Mouse (Mus musculus) heart, embryonic 15.5 days (tissue): ENCODE results near the gene Soat2. TPM values are rescaled to one million over a fixed set of nuclear protein-coding genes. Genes with fewer than 3 reads are reported as not detected.
"Not testable (repeated sequence)": the region's sequence is repeated elsewhere in the genome, so short reads cannot be mapped to it uniquely, and the experiment has no call there.

Experiments used
- ATAC-seq: fragments of 200-750 bp; cut with Nextera tagmentation; replicated peaks from 2 replicates; pipeline ENCODE4 v1.8.0; 2017; ENCODE audit warnings: low read depth, moderate TSS enrichment; ENCODE audit not compliant: insufficient number of reproducible peaks, insufficient read depth, low FRiP score
- H3K27ac ChIP-seq: fragments of 300-500 bp; sonication (generic); 2 replicates; pipeline ENCODE4 v1.5.1; 2015; ENCODE audit warnings: mild to moderate bottlenecking, inconsistent platforms
- H3K27me3 ChIP-seq: fragments of 300-500 bp; sonication (generic); 2 replicates; pipeline ENCODE4 v1.6.1; 2015; ENCODE audit warnings: inconsistent platforms
- H3K36me3 ChIP-seq: fragments of 300-500 bp; sonication (generic); 2 replicates; pipeline ENCODE4 v1.6.1; 2015; ENCODE audit warnings: mild to moderate bottlenecking, inconsistent platforms
- H3K4me1 ChIP-seq: fragments of 300-500 bp; sonication (generic); replicated peaks from 2 replicates; pipeline ENCODE4 v1.6.1; 2015; ENCODE audit warnings: inconsistent platforms
- H3K4me2 ChIP-seq: fragments of 300-500 bp; sonication (generic); 2 replicates; pipeline ENCODE4 v1.6.1; 2015; ENCODE audit warnings: inconsistent platforms, mild to moderate bottlenecking, moderate library complexity
- H3K4me3 ChIP-seq: fragments of 300-500 bp; sonication (generic); 2 replicates; pipeline ENCODE4 v1.5.1; 2015; ENCODE audit warnings: mild to moderate bottlenecking, inconsistent platforms
- H3K9ac ChIP-seq: fragments of 300-500 bp; sonication (generic); 2 replicates; pipeline ENCODE4 v1.6.1; 2015; ENCODE audit warnings: mild to moderate bottlenecking, inconsistent platforms
- H3K9me3 ChIP-seq: fragments of 300-500 bp; sonication (generic); replicated peaks from 2 replicates; pipeline ENCODE4 v1.6.1; 2016; ENCODE audit warnings: inconsistent platforms
- WGBS: fragments of 180-500 bp; shearing (Covaris S2); methylation state at CpG from one replicate; pipeline ENCODE4 v1.1.7; 2015; ENCODE audit warnings: mixed read lengths; 5-methylcytosine and 5-hydroxymethylcytosine counted together
- polyA plus RNA-seq: library from polyadenylated mRNA; unstranded; fragments of >200 nt; fragmentation: Nextera tagmentation; extraction: Ambion mirVana; gene quantifications from 2 replicates; pipeline ENCODE4 v1.2.1, GENCODE M21; 2015

Gene Soat2
- polyA plus RNA-seq, 1 experiment from 2014 or later, result 0.23 TPM

- WGBS, result 54% methylated on average over 4 of the region's 4 CpGs
- Histone ChIP-seq H3K36me3 (no peaks in the 10 kb centered on the region), H3K4me2 (no peak overlapping the region), H3K27me3 (no peaks in the 10 kb centered on the region), H3K27ac (no peak overlapping the region), H3K4me3 (no peak overlapping the region), H3K4me1 (peaks cover 12% of the 10 kb centered on the region), H3K9ac (no peak overlapping the region), H3K9me3 (no peaks in the 10 kb centered on the region)
- ATAC-seq, result no peak
Observed at GRCm38 (mm10) chr15:102152646-102153045, 2.3 kb downstream of the Soat2 start.

DNA sequence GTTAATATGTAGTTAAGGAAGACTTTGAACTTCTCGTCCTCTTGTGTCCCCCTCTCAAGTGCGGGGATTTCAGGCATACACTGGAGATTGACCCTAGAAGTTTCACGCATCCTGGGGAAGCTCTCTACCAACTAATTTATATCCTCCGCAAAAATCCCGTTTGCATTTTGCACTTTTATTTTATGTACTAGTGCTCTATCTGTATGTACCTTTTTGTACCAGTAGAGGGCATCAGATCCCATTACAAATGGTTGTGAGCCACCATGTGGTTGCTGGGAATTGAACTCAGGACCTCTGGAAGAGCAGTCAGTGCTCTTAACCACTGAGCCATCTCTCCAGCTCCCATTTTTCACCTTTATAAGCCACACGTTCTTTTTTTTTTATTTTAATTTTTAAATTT, 4.7 kb downstream of the Soat2 start:
- not testable (repeated sequence) for H3K4me1 ChIP-seq, H3K4me2 ChIP-seq, H3K36me3 ChIP-seq, H3K9me3 ChIP-seq, H3K27ac ChIP-seq, ATAC-seq, H3K27me3 ChIP-seq, H3K9ac ChIP-seq, H3K4me3 ChIP-seq
- WGBS, result 89% methylated on average over 6 of the region's 6 CpGs

GRCm38 (mm10) chr15:102156836-102157235, 6.5 kb downstream of the Soat2 start:
- no peak overlapping the region for H3K27ac ChIP-seq
- ATAC-seq, result no peak

GRCm38 (mm10) chr15:102160415-102161060, 10.2 kb downstream of the Soat2 start:
- no peak overlapping the region for H3K9ac ChIP-seq
- no peaks in the 10 kb centered on the region for H3K27me3 ChIP-seq
- H3K4me3 ChIP-seq, result no peak overlapping the region
- no peaks in the 10 kb centered on the region for H3K4me1 ChIP-seq
- WGBS, result 49% methylated on average over 27 of the region's 27 CpGs
- H3K4me2 ChIP-seq, result no peak overlapping the region
- no peak overlapping the region for H3K27ac ChIP-seq
- no peaks in the 10 kb centered on the region for H3K36me3 ChIP-seq
- no peaks in the 10 kb centered on the region for H3K9me3 ChIP-seq
- ATAC-seq, result no peak

More at GRCm38 (mm10) chr15:102156836-102157235, 6.5 kb downstream of the Soat2 start:
- Histone ChIP-seq H3K9me3 (no peaks in the 10 kb centered on the region), H3K4me3 (no peak overlapping the region), H3K27me3 (no peaks in the 10 kb centered on the region), H3K36me3 (no peaks in the 10 kb centered on the region), H3K4me2 (no peak overlapping the region), H3K9ac (no peak overlapping the region), H3K4me1 (no peaks in the 10 kb centered on the region)
- 43% methylated on average over 20 of the region's 20 CpGs for WGBS

GRCm38 (mm10) chr15:102163900-102164693, 13.8 kb downstream of the Soat2 start:
- no peak for ATAC-seq
- Histone ChIP-seq H3K36me3 (no peaks in the 10 kb centered on the region), H3K4me1 (peaks cover 10% of the 10 kb centered on the region), H3K9me3 (no peaks in the 10 kb centered on the region), H3K4me2 (no peak overlapping the region), H3K27ac (no peak overlapping the region), H3K4me3 (no peak overlapping the region), H3K9ac (no peak overlapping the region), H3K27me3 (no peaks in the 10 kb centered on the region)
- 45% methylated on average over 3 of the region's 3 CpGs for WGBS

DNA sequence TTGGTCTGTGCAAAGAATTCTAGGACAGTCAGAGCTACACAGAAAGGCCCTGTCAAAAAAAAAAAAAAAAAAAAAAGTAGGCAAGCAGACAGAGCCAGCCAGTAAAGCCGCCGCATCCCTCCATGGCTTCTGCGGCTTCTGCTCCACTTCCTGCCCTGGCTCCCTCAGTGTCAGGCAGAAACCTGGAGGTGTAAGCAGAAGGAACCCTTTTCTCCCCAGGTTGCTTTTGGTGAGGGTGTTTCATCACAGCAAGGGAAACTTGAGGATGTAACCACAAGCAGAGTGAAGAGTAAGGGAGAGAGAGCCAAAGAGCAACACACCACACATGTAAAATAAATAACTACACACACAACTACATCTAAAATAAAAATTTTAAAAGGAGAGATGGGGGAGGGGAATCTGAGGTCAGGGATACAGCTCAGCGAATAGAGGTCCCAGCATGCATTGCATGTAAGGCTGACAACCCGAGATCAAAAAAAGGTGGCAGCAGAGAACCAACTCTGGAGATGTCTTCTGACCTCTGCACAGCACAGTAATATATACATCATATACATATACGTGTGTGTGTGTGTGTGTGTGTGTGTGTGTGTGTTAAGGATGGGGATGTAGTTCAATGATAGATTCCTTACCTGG, 15.3 kb downstream of the Soat2 start:
- Histone ChIP-seq H3K36me3 (no peaks in the 10 kb centered on the region), H3K9ac (no peak overlapping the region), H3K9me3 (no peaks in the 10 kb centered on the region), H3K4me1 (peaks cover 10% of the 10 kb centered on the region), H3K27ac (no peak overlapping the region), H3K27me3 (no peaks in the 10 kb centered on the region), H3K4me2 (no peak overlapping the region), H3K4me3 (no peak overlapping the region)
- no peak for ATAC-seq
- 41% methylated on average over 6 of the region's 6 CpGs for WGBS

DNA sequence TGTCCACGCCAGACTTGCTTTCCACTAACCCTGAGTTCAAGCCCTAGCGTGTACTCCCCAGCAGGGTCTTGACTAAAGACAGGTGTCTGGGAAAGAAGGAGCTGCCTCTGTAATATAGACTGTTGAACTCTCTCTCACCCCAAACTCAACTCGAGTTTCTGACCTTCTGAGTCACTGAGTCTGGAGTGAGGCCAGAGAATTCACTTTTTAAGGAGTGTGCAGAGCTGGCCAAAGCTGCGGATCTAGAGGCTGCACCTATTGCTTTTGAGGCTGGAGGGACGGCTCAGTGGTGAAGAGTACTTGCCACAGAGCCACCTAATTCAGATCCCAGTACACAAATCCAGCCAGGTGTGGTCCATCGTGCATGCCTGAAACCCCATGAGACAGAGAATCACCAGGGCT, 17.3 kb downstream of the Soat2 start:
- Histone ChIP-seq H3K27me3 (no peaks in the 10 kb centered on the region), H3K4me2 (no peak overlapping the region), H3K4me1 (peaks cover 10% of the 10 kb centered on the region), H3K36me3 (no peaks in the 10 kb centered on the region), H3K9ac (no peak overlapping the region), H3K9me3 (no peaks in the 10 kb centered on the region), H3K27ac (peak overlapping the region; percentile 53), H3K4me3 (no peak overlapping the region)
- whole genome bisulfite sequencing, result 28% methylated on average over 6 of the region's 6 CpGs
- ATAC-seq, result 0 out of 2 replicates have a peak, but pooled peaks have one; percentile 35

DNA sequence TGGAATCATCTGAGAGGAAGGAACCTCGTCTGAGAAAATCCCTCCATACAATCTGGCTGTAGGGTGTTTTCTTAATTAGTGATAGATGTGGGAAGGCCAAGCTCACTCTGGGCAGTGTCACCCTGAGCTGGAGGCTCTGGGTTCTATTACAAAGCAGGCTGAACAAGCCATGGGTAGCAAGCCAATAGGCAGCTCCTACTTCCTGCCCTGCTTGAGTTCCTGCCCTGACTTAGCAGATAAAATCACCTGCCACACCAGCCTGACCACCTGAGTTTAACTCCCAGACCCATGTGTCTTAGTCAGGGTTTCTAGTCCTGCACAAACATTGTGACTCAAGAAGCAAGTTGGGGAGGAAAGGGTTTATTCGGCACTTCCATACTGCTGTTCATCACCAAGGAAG, 18.7 kb downstream of the Soat2 start:
- no peak overlapping the region for H3K27ac ChIP-seq
- H3K36me3 ChIP-seq, result no peaks in the 10 kb centered on the region
- H3K4me3 ChIP-seq, result no peak overlapping the region
- no peaks in the 10 kb centered on the region for H3K9me3 ChIP-seq
- no peak overlapping the region for H3K9ac ChIP-seq
- no peaks in the 10 kb centered on the region for H3K27me3 ChIP-seq
- no peak overlapping the region for H3K4me2 ChIP-seq
- H3K4me1 ChIP-seq, result peaks cover 10% of the 10 kb centered on the region
- WGBS, result 73% methylated on average over 2 of the region's 2 CpGs
- no peak for ATAC-seq

DNA sequence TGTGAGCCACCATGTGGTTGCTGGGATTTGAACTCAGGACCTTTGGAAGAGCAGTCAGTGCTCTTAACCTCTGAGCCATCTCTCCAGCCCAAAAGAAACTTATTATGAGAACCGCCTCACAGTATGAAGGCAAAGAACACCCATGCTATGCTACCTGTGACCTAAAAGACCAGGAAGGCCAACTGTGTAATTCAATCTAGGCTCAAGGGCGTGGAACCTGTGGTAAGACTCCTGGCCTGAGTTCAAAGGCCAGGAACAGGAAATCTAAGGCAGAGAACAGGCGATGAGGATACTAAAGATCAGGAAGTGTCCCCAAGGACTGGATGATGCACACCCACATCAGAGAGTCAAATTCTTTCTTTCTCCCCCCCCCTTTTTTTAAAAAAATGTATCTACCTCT, 23.3 kb downstream of the Soat2 start:
- ATAC-seq, result no peak
- H3K4me3 ChIP-seq, result no peak overlapping the region
- no peaks in the 10 kb centered on the region for H3K27me3 ChIP-seq
- no peak overlapping the region for H3K4me2 ChIP-seq
- peaks cover 4% of the 10 kb centered on the region; the same call in 1 of the 2 replicates for H3K36me3 ChIP-seq
- 84% methylated on average over 3 of the region's 3 CpGs for WGBS
- H3K4me1 ChIP-seq, result no peaks in the 10 kb centered on the region
- no peak overlapping the region for H3K27ac ChIP-seq
- H3K9ac ChIP-seq, result no peak overlapping the region
- H3K9me3 ChIP-seq, result peaks cover 4% of the 10 kb centered on the region; the same call in 1 of the 2 replicates

GRCm38 (mm10) chr15:102175736-102176319, 25.5 kb downstream of the Soat2 start:
- 82% methylated on average over 16 of the region's 16 CpGs for WGBS
- Histone ChIP-seq H3K27me3 (no peaks in the 10 kb centered on the region), H3K4me3 (no peak overlapping the region), H3K4me2 (no peak overlapping the region), H3K4me1 (no peaks in the 10 kb centered on the region), H3K27ac (no peak overlapping the region), H3K9ac (no peak overlapping the region), H3K9me3 (peaks cover 4% of the 10 kb centered on the region; the same call in 1 of the 2 replicates), H3K36me3 (peaks cover 8% of the 10 kb centered on the region; the same call in 1 of the 2 replicates)
- ATAC-seq, result no peak
